Mouse (Mus musculus): Measurements from ENCODE around the gene Cyth2. TPM values are rescaled to one million over a fixed set of nuclear protein-coding genes. Genes with fewer than 3 reads are reported as not detected.

Gene Cyth2
- total and polyA plus RNA-seq, 3 experiments, result 25.6 to 59.4 (median 59.1) TPM

DNA sequence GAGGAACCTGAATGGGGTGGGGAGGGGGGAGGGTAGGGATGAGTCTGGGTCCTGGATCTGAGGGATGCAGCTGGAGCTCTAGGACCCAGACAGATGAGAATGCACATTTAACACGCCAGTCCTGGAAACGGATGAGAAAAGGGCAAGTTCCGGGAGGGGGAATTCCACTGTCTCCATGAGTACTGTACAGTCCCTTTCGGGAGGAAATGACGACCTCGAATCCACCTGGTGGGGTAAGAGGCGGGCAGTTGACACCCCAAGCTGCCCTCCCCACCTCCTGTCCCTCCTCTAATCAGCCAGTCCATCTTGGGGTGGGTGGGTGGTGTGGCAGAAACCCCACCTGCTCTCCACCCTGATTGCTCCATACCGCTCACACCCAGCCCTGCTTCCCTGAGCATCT lies 48.4 kb downstream of the Cyth2 start:
- TF ChIP-seq IRF4 (IDR thresholded peaks at IDR 0.05; ENCODE audit: low read depth, low read length) (no peak), MYC (IDR thresholded peaks at IDR 0.05; ENCODE audit: low read depth, low read length) (no peak), MEF2A (IDR thresholded peaks at IDR 0.05; ENCODE audit: borderline replicate concordance, low read depth, low read length) (no peak), EP300 (IDR thresholded peaks at IDR 0.05; ENCODE audit: low read length) (no peak), POLR2A (IDR thresholded peaks at IDR 0.05; ENCODE audit: low read depth, low read length) (no peak)
- Histone ChIP-seq H3K9me3 (replicated peaks; ENCODE audit: low read length) (no peaks in the 10 kb centered on the region), H3K4me2 (ENCODE audit: insufficient read depth, low read depth, poor library complexity, severe bottlenecking) (no peak overlapping the region), H3K4me1 (ENCODE audit: control insufficient read depth in 1 of 2, insufficient read depth in 2 of 2) (peaks cover 10 to 16% of the 10 kb centered on the region in 2 experiments), H3K4me3 (replicated peaks in 1 of 3; ENCODE audit: low read depth in 2 of 3, low read length in 2 of 3, poor library complexity in 1 of 3) (no peak overlapping the region), H3K27me3 (replicated peaks) (peaks cover 9% of the 10 kb centered on the region), H3K9ac (ENCODE audit: insufficient read depth, low read depth) (no peak overlapping the region), H3K36me3 (replicated peaks in 1 of 2; ENCODE audit: control insufficient read depth in 1 of 2, insufficient read depth in 1 of 2, low read length in 1 of 2) (no peaks in the 10 kb centered on the region), H3K27ac (ENCODE audit: insufficient read depth, low read depth) (no peak overlapping the region), H3K79me2 (replicated peaks; ENCODE audit: control insufficient read depth, extremely low read depth, insufficient read depth, poor library complexity, severe bottlenecking) (no peaks in the 10 kb centered on the region)
- no peak for DNase-seq (ENCODE audit: extremely low read depth)
- dilution Hi-C loops (cut with MboI; ENCODE audit: extremely low pct_ligation_motif_present, extremely low pct_unique_long_range_greater_than_20kb, low sequenced_read_pairs) (no loop called here), in situ Hi-C loops (cut with MboI; ENCODE audit: low pct_ligation_motif_present, low pct_unique_long_range_greater_than_20kb, low sequenced_read_pairs) (no loop called here)

DNA sequence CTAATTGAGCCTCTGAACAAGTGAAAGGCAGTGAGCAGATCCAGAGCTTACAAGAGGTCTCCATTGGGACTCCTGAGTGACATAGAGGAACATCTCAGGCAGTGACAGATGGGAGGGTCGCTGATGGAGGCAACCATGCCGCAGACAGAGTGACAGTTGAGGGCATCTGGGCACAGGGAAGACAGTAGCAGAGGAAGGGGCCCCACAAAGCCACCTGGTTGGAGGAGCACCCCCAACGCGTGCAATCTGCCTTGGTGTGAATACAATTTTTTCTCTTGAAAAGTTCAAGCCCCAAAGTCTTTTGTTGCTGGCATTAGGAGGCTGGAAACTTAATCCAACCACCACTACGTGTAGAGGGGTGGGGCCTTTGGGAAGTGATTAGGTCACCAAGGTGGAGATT lies 54.2 kb downstream of the Cyth2 start:
- Histone ChIP-seq H3K4me1 (ENCODE audit: control insufficient read depth in 1 of 2, insufficient read depth in 2 of 2) (0 out of 4 replicates have a peak, but pooled peaks cover 0 to under 1% of the 10 kb centered on the region in 2 experiments), H3K9me3 (replicated peaks; ENCODE audit: low read length) (no peaks in the 10 kb centered on the region), H3K36me3 (replicated peaks in 1 of 2; ENCODE audit: control insufficient read depth in 1 of 2, insufficient read depth in 1 of 2, low read length in 1 of 2) (no peaks in the 10 kb centered on the region), H3K27me3 (replicated peaks) (peaks cover 50% of the 10 kb centered on the region), H3K79me2 (replicated peaks; ENCODE audit: control insufficient read depth, extremely low read depth, insufficient read depth, poor library complexity, severe bottlenecking) (no peaks in the 10 kb centered on the region), H3K4me2 (ENCODE audit: insufficient read depth, low read depth, poor library complexity, severe bottlenecking) (no peak overlapping the region), H3K9ac (ENCODE audit: insufficient read depth, low read depth) (no peak overlapping the region), H3K4me3 (replicated peaks in 1 of 3; ENCODE audit: low read depth in 2 of 3, low read length in 2 of 3, poor library complexity in 1 of 3) (no peak overlapping the region), H3K27ac (ENCODE audit: insufficient read depth, low read depth) (no peak overlapping the region)
- dilution Hi-C loops (cut with MboI; ENCODE audit: extremely low pct_ligation_motif_present, extremely low pct_unique_long_range_greater_than_20kb, low sequenced_read_pairs) (no loop called here), in situ Hi-C loops (cut with MboI; ENCODE audit: low pct_ligation_motif_present, low pct_unique_long_range_greater_than_20kb, low sequenced_read_pairs) (no loop called here)
- TF ChIP-seq MAFK (IDR thresholded peaks at IDR 0.05; ENCODE audit: insufficient replicate concordance, low read length), result no peak
- no peak for TF ChIP-seq USF1 (IDR thresholded peaks at IDR 0.05; ENCODE audit: low read depth, low read length)
- no peak for DNase-seq (ENCODE audit: extremely low read depth)

DNA sequence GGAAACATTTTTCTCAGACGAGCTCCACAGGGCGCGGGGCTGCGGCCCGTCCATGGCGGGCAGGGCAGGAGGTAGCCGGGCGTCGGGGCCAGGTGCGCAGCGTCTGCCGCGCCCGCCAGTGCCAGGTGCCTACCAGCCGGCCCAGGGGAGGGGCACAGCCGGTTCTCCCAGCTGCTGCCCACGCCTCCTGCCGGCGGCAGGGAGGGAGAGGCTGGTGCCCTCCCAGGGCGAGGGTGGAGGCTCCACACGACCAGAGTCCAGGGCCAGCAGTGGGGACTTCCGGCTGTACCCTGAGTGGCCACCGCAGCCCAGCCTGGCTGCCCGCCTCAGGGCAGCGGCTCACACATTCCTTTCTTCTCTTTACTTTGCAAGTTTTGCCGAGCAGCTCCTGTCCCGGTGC lies 55.0 kb downstream of the Cyth2 start:
- dilution Hi-C loops (cut with MboI; ENCODE audit: extremely low pct_ligation_motif_present, extremely low pct_unique_long_range_greater_than_20kb, low sequenced_read_pairs), result no loop called here
- in situ Hi-C loops (cut with MboI; ENCODE audit: low pct_ligation_motif_present, low pct_unique_long_range_greater_than_20kb, low sequenced_read_pairs), result no loop called here
- Histone ChIP-seq H3K9me3 (replicated peaks; ENCODE audit: low read length) (no peaks in the 10 kb centered on the region), H3K4me2 (ENCODE audit: insufficient read depth, low read depth, poor library complexity, severe bottlenecking) (no peak overlapping the region), H3K4me1 (ENCODE audit: control insufficient read depth in 1 of 2, insufficient read depth in 2 of 2) (no peaks in the 10 kb centered on the region), H3K27ac (ENCODE audit: insufficient read depth, low read depth) (no peak overlapping the region), H3K36me3 (replicated peaks in 1 of 2; ENCODE audit: control insufficient read depth in 1 of 2, insufficient read depth in 1 of 2, low read length in 1 of 2) (no peaks in the 10 kb centered on the region), H3K27me3 (replicated peaks) (peaks cover 50% of the 10 kb centered on the region), H3K9ac (ENCODE audit: insufficient read depth, low read depth) (no peak overlapping the region), H3K4me3 (replicated peaks in 1 of 3; ENCODE audit: low read depth in 2 of 3, low read length in 2 of 3, poor library complexity in 1 of 3) (no peak overlapping the region), H3K79me2 (replicated peaks; ENCODE audit: control insufficient read depth, extremely low read depth, insufficient read depth, poor library complexity, severe bottlenecking) (no peaks in the 10 kb centered on the region)
- no peak for DNase-seq (ENCODE audit: extremely low read depth)
- no peak for TF ChIP-seq E2F4 (IDR thresholded peaks at IDR 0.05; ENCODE audit: insufficient replicate concordance, low read depth, low read length)
- no peak for TF ChIP-seq SIN3A (IDR thresholded peaks at IDR 0.05; ENCODE audit: low read length)
- TF ChIP-seq PAX5 (IDR thresholded peaks at IDR 0.05; ENCODE audit: low read length), result no peak
- no peak for TF ChIP-seq CHD1 (IDR thresholded peaks at IDR 0.05; ENCODE audit: low read depth, low read length)
- no peak for TF ChIP-seq TBP (conservative IDR thresholded peaks at IDR 0.05; ENCODE audit: low read depth, low read length)
- TF ChIP-seq MAX (IDR thresholded peaks at IDR 0.05; ENCODE audit: low read length), result no peak
- TF ChIP-seq NELFE (IDR thresholded peaks at IDR 0.05; ENCODE audit: low read depth, low read length), result no peak
- no peak for TF ChIP-seq TCF12 (IDR thresholded peaks at IDR 0.05; ENCODE audit: low read depth, low read length)
- TF ChIP-seq BHLHE40 (IDR thresholded peaks at IDR 0.05; ENCODE audit: low read depth, low read length), result no peak

Other genes starting within 250 kb of the Cyth2 start
Only the 20 nearest of the 27 such genes appear.
- 0.04 and 0.17 TPM in 2 replicates for gene Mamstr, start 174.6 kb downstream of the Cyth2 start, total RNA-seq (2012; rRNA removed)
- gene Mamstr, start 174.6 kb downstream of the Cyth2 start, total RNA-seq (2014; rRNA removed), result not detected in 2 replicates
- gene Mamstr, start 174.6 kb downstream of the Cyth2 start, polyA plus RNA-seq (2012; ENCODE audit: insufficient read length, low read depth), result 0.16 and 0.31 TPM in 2 replicates
- gene Fut2, start 148.2 kb downstream of the Cyth2 start, total RNA-seq (2012; rRNA removed), result not detected in 2 replicates
- gene Fut2, start 148.2 kb downstream of the Cyth2 start, total RNA-seq (2014; rRNA removed), result not detected in 2 replicates
- not detected in 2 replicates for gene Fut2, start 148.2 kb downstream of the Cyth2 start, polyA plus RNA-seq (2012; ENCODE audit: insufficient read length, low read depth)
- gene Ntn5, start 130.6 kb downstream of the Cyth2 start, total RNA-seq (2012; rRNA removed), result 0.08 TPM in 1 of 2 replicates, not detected in the other
- not detected in 2 replicates for gene Ntn5, start 130.6 kb downstream of the Cyth2 start, total RNA-seq (2014; rRNA removed)
- 0.57 and 0.63 TPM in 2 replicates for gene Ntn5, start 130.6 kb downstream of the Cyth2 start, polyA plus RNA-seq (2012; ENCODE audit: insufficient read length, low read depth)
- gene Sec1, start 120.2 kb downstream of the Cyth2 start, total RNA-seq (2012; rRNA removed), result 0.04 and 0.08 TPM in 2 replicates
- gene Sec1, start 120.2 kb downstream of the Cyth2 start, total RNA-seq (2014; rRNA removed), result 0.18 and 0.26 TPM in 2 replicates
- gene Sec1, start 120.2 kb downstream of the Cyth2 start, polyA plus RNA-seq (2012; ENCODE audit: insufficient read length, low read depth), result 0.33 and 0.46 TPM in 2 replicates
- gene Car11, start 114.7 kb downstream of the Cyth2 start, total RNA-seq (2012; rRNA removed), result 0.25 TPM in 1 of 2 replicates, not detected in the other
- not detected in 2 replicates for gene Car11, start 114.7 kb downstream of the Cyth2 start, total RNA-seq (2014; rRNA removed)
- gene Car11, start 114.7 kb downstream of the Cyth2 start, polyA plus RNA-seq (2012; ENCODE audit: insufficient read length, low read depth), result 0.61 TPM in 1 of 2 replicates, not detected in the other
- gene Dbp, start 109.5 kb downstream of the Cyth2 start, total RNA-seq (2012; rRNA removed), result 7.9 and 8.5 TPM in 2 replicates
- gene Dbp, start 109.5 kb downstream of the Cyth2 start, total RNA-seq (2014; rRNA removed), result 11.0 and 12.4 TPM in 2 replicates
- 7.2 and 10.4 TPM in 2 replicates for gene Dbp, start 109.5 kb downstream of the Cyth2 start, polyA plus RNA-seq (2012; ENCODE audit: insufficient read length, low read depth)
- gene Rpl18, start 99.1 kb downstream of the Cyth2 start, total RNA-seq (2012; rRNA removed), result 3,614 and 3,766 TPM in 2 replicates
- gene Rpl18, start 99.1 kb downstream of the Cyth2 start, total RNA-seq (2014; rRNA removed), result 3,153 and 3,204 TPM in 2 replicates
- 2,393 and 2,438 TPM in 2 replicates for gene Rpl18, start 99.1 kb downstream of the Cyth2 start, polyA plus RNA-seq (2012; ENCODE audit: insufficient read length, low read depth)
- gene Sphk2, start 96.6 kb downstream of the Cyth2 start, total RNA-seq (2012; rRNA removed), result 16.6 and 19.2 TPM in 2 replicates
- 7.3 and 9.4 TPM in 2 replicates for gene Sphk2, start 96.6 kb downstream of the Cyth2 start, total RNA-seq (2014; rRNA removed)
- gene Sphk2, start 96.6 kb downstream of the Cyth2 start, polyA plus RNA-seq (2012; ENCODE audit: insufficient read length, low read depth), result 21.8 and 22.4 TPM in 2 replicates
- 1.3 and 1.4 TPM in 2 replicates for gene Fam83e, start 93.4 kb downstream of the Cyth2 start, total RNA-seq (2012; rRNA removed)
- 0.13 and 0.39 TPM in 2 replicates for gene Fam83e, start 93.4 kb downstream of the Cyth2 start, total RNA-seq (2014; rRNA removed)
- 0.40 and 0.74 TPM in 2 replicates for gene Fam83e, start 93.4 kb downstream of the Cyth2 start, polyA plus RNA-seq (2012; ENCODE audit: insufficient read length, low read depth)
- gene Spaca4, start 88.8 kb downstream of the Cyth2 start, total RNA-seq (2012; rRNA removed), result 0.21 TPM in 1 of 2 replicates, not detected in the other
- gene Spaca4, start 88.8 kb downstream of the Cyth2 start, total RNA-seq (2014; rRNA removed), result not detected in 2 replicates
- 0.35 TPM in 1 of 2 replicates, not detected in the other for gene Spaca4, start 88.8 kb downstream of the Cyth2 start, polyA plus RNA-seq (2012; ENCODE audit: insufficient read length, low read depth)
- 0.30 and 0.46 TPM in 2 replicates for gene Lmtk3, start 30.8 kb downstream of the Cyth2 start, total RNA-seq (2012; rRNA removed)
- 0.19 TPM in 1 of 2 replicates, not detected in the other for gene Lmtk3, start 30.8 kb downstream of the Cyth2 start, total RNA-seq (2014; rRNA removed)
- 0.18 and 0.34 TPM in 2 replicates for gene Lmtk3, start 30.8 kb downstream of the Cyth2 start, polyA plus RNA-seq (2012; ENCODE audit: insufficient read length, low read depth)
- 0.13 and 0.17 TPM in 2 replicates for gene Sult2b1, start 29.9 kb downstream of the Cyth2 start, total RNA-seq (2012; rRNA removed)
- gene Sult2b1, start 29.9 kb downstream of the Cyth2 start, total RNA-seq (2014; rRNA removed), result not detected in 2 replicates
- 0.29 TPM in 1 of 2 replicates, not detected in the other for gene Sult2b1, start 29.9 kb downstream of the Cyth2 start, polyA plus RNA-seq (2012; ENCODE audit: insufficient read length, low read depth)
- 1.5 and 2.1 TPM in 2 replicates for gene Kcnj14, start 10.2 kb upstream of the Cyth2 start, total RNA-seq (2012; rRNA removed)
- 1.0 and 1.3 TPM in 2 replicates for gene Kcnj14, start 10.2 kb upstream of the Cyth2 start, total RNA-seq (2014; rRNA removed)
- 3.2 and 3.5 TPM in 2 replicates for gene Kcnj14, start 10.2 kb upstream of the Cyth2 start, polyA plus RNA-seq (2012; ENCODE audit: insufficient read length, low read depth)
- gene Grwd1, start 16.4 kb upstream of the Cyth2 start, total RNA-seq (2012; rRNA removed), result 83.0 and 128 TPM in 2 replicates
- 88.1 and 98.5 TPM in 2 replicates for gene Grwd1, start 16.4 kb upstream of the Cyth2 start, total RNA-seq (2014; rRNA removed)
- 108 and 115 TPM in 2 replicates for gene Grwd1, start 16.4 kb upstream of the Cyth2 start, polyA plus RNA-seq (2012; ENCODE audit: insufficient read length, low read depth)
- gene Kdelr1, start 58.2 kb upstream of the Cyth2 start, total RNA-seq (2012; rRNA removed), result 59.7 and 60.8 TPM in 2 replicates
- gene Kdelr1, start 58.2 kb upstream of the Cyth2 start, total RNA-seq (2014; rRNA removed), result 61.5 and 66.9 TPM in 2 replicates
- 72.8 and 80.5 TPM in 2 replicates for gene Kdelr1, start 58.2 kb upstream of the Cyth2 start, polyA plus RNA-seq (2012; ENCODE audit: insufficient read length, low read depth)
- 0.04 TPM in 1 of 2 replicates, not detected in the other for gene Grin2d, start 63.8 kb upstream of the Cyth2 start, total RNA-seq (2012; rRNA removed)
- not detected in 2 replicates for gene Grin2d, start 63.8 kb upstream of the Cyth2 start, total RNA-seq (2014; rRNA removed)
- gene Grin2d, start 63.8 kb upstream of the Cyth2 start, polyA plus RNA-seq (2012; ENCODE audit: insufficient read length, low read depth), result 0.07 TPM in 1 of 2 replicates, not detected in the other
- gene Syngr4, start 82.1 kb upstream of the Cyth2 start, total RNA-seq (2012; rRNA removed), result not detected in 2 replicates
- gene Syngr4, start 82.1 kb upstream of the Cyth2 start, total RNA-seq (2014; rRNA removed), result not detected in 2 replicates
- gene Syngr4, start 82.1 kb upstream of the Cyth2 start, polyA plus RNA-seq (2012; ENCODE audit: insufficient read length, low read depth), result not detected in 2 replicates
- 9.4 and 14.6 TPM in 2 replicates for gene Tmem143, start 82.4 kb upstream of the Cyth2 start, total RNA-seq (2012; rRNA removed)
- 12.8 and 14.2 TPM in 2 replicates for gene Tmem143, start 82.4 kb upstream of the Cyth2 start, total RNA-seq (2014; rRNA removed)
- gene Tmem143, start 82.4 kb upstream of the Cyth2 start, polyA plus RNA-seq (2012; ENCODE audit: insufficient read length, low read depth), result 7.2 and 8.8 TPM in 2 replicates
- 18.8 and 24.7 TPM in 2 replicates for gene Emp3, start 106.8 kb upstream of the Cyth2 start, total RNA-seq (2012; rRNA removed)
- gene Emp3, start 106.8 kb upstream of the Cyth2 start, total RNA-seq (2014; rRNA removed), result 49.7 and 56.6 TPM in 2 replicates
- 125 and 135 TPM in 2 replicates for gene Emp3, start 106.8 kb upstream of the Cyth2 start, polyA plus RNA-seq (2012; ENCODE audit: insufficient read length, low read depth)
- gene Ccdc114, start 109.5 kb upstream of the Cyth2 start, total RNA-seq (2012; rRNA removed), result not detected in 2 replicates
- gene Ccdc114, start 109.5 kb upstream of the Cyth2 start, total RNA-seq (2014; rRNA removed), result not detected in 2 replicates
- gene Ccdc114, start 109.5 kb upstream of the Cyth2 start, polyA plus RNA-seq (2012; ENCODE audit: insufficient read length, low read depth), result 0.11 TPM in 1 of 2 replicates, not detected in the other

Data from CH12.LX (cell line).